Mouse (Mus musculus): ENCODE measurements around the gene Zmpste24. TPM values are rescaled to one million over a fixed set of nuclear protein-coding genes. Genes with fewer than 3 reads are reported as not detected.

Gene Zmpste24
- polyA plus RNA-seq, 1 experiment, result 31.7 TPM

GRCm38 (mm10) chr4:121015268-121015659 lies 82.8 kb downstream of the Zmpste24 start:
- Histone ChIP-seq H3K4me3 (ENCODE audit: low read depth, low read length) (no peak overlapping the region), H3K36me3 (ENCODE audit: control insufficient read depth, insufficient read depth, low read length, poor library complexity, severe bottlenecking) (no peaks in the 10 kb centered on the region), H3K27me3 (ENCODE audit: control insufficient read depth, insufficient read depth, low read length, poor library complexity, severe bottlenecking) (no peaks in the 10 kb centered on the region), H3K9me3 (replicated peaks; ENCODE audit: control insufficient read depth, insufficient read depth, low read length, poor library complexity, severe bottlenecking) (no peaks in the 10 kb centered on the region), H3K27ac (ENCODE audit: insufficient read depth, low read length) (no peak overlapping the region), H3K4me1 (ENCODE audit: control insufficient read depth, insufficient read depth, low read length) (no peaks in the 10 kb centered on the region), H3K9ac (ENCODE audit: low read depth, poor library complexity, severe bottlenecking) (no peak overlapping the region)
- no peak for TF ChIP-seq EP300 (IDR thresholded peaks at IDR 0.05; ENCODE audit: insufficient read depth, low read depth, low read length)
- TF ChIP-seq POLR2A (IDR thresholded peaks at IDR 0.05; ENCODE audit: insufficient read depth, low read length), result no peak
- TF ChIP-seq CTCF (IDR thresholded peaks at IDR 0.05; ENCODE audit: low read depth, low read length), result no peak

- H3K4me3 ChIP-seq (ENCODE audit: low read depth, low read length), result no peak overlapping the region
- no peaks in the 10 kb centered on the region for H3K9me3 ChIP-seq (replicated peaks; ENCODE audit: control insufficient read depth, insufficient read depth, low read length, poor library complexity, severe bottlenecking)
- TF ChIP-seq EP300 (IDR thresholded peaks at IDR 0.05; ENCODE audit: insufficient read depth, low read depth, low read length) (no peak), POLR2A (IDR thresholded peaks at IDR 0.05; ENCODE audit: insufficient read depth, low read length) (no peak), CTCF (IDR thresholded peaks at IDR 0.05; ENCODE audit: low read depth, low read length) (no peak)
- H3K27ac ChIP-seq (ENCODE audit: insufficient read depth, low read length), result no peak overlapping the region
- no peaks in the 10 kb centered on the region for H3K36me3 ChIP-seq (ENCODE audit: control insufficient read depth, insufficient read depth, low read length, poor library complexity, severe bottlenecking)
- H3K9ac ChIP-seq (ENCODE audit: low read depth, poor library complexity, severe bottlenecking), result no peak overlapping the region
- H3K27me3 ChIP-seq (ENCODE audit: control insufficient read depth, insufficient read depth, low read length, poor library complexity, severe bottlenecking), result no peaks in the 10 kb centered on the region
- no peaks in the 10 kb centered on the region for H3K4me1 ChIP-seq (ENCODE audit: control insufficient read depth, insufficient read depth, low read length)
These were observed 83.3 kb downstream of the Zmpste24 start for GRCm38 (mm10) chr4:121014594-121015267.

- H3K36me3 ChIP-seq (ENCODE audit: control insufficient read depth, insufficient read depth, low read length, poor library complexity, severe bottlenecking), result no peaks in the 10 kb centered on the region
- no peak overlapping the region for H3K27ac ChIP-seq (ENCODE audit: insufficient read depth, low read length)
- no peaks in the 10 kb centered on the region for H3K4me1 ChIP-seq (ENCODE audit: control insufficient read depth, insufficient read depth, low read length)
- no peaks in the 10 kb centered on the region for H3K27me3 ChIP-seq (ENCODE audit: control insufficient read depth, insufficient read depth, low read length, poor library complexity, severe bottlenecking)
- H3K9me3 ChIP-seq (replicated peaks; ENCODE audit: control insufficient read depth, insufficient read depth, low read length, poor library complexity, severe bottlenecking), result no peaks in the 10 kb centered on the region
- TF ChIP-seq EP300 (IDR thresholded peaks at IDR 0.05; ENCODE audit: insufficient read depth, low read depth, low read length) (no peak), CTCF (IDR thresholded peaks at IDR 0.05; ENCODE audit: low read depth, low read length) (no peak), POLR2A (IDR thresholded peaks at IDR 0.05; ENCODE audit: insufficient read depth, low read length) (no peak)
- no peak overlapping the region for H3K9ac ChIP-seq (ENCODE audit: low read depth, poor library complexity, severe bottlenecking)
- H3K4me3 ChIP-seq (ENCODE audit: low read depth, low read length), result no peak overlapping the region
These were observed 87.1 kb downstream of the Zmpste24 start for GRCm38 (mm10) chr4:121010770-121011549.

Other genes with a start within 250 kb of the Zmpste24 start
- 7.3 and 9.3 TPM in 2 replicates for gene Rims3, start 243.4 kb downstream of the Zmpste24 start, polyA plus RNA-seq (2011; ENCODE audit: insufficient read depth, insufficient read length, low read depth, missing spikeins)
- 14.0 and 17.0 TPM in 2 replicates for gene Exo5, start 173.2 kb downstream of the Zmpste24 start, polyA plus RNA-seq (2011; ENCODE audit: insufficient read depth, insufficient read length, low read depth, missing spikeins)
- 2.9 and 3.2 TPM in 2 replicates for gene Zfp69, start 146.5 kb downstream of the Zmpste24 start, polyA plus RNA-seq (2011; ENCODE audit: insufficient read depth, insufficient read length, low read depth, missing spikeins)
- gene Smap2, start 81.0 kb downstream of the Zmpste24 start, polyA plus RNA-seq (2011; ENCODE audit: insufficient read depth, insufficient read length, low read depth, missing spikeins), result 23.0 and 23.9 TPM in 2 replicates
- 5.8 and 6.9 TPM in 2 replicates for gene Col9a2, start 58.9 kb downstream of the Zmpste24 start, polyA plus RNA-seq (2011; ENCODE audit: insufficient read depth, insufficient read length, low read depth, missing spikeins)
- not detected in 2 replicates for gene Tmco2, start 11.0 kb upstream of the Zmpste24 start, polyA plus RNA-seq (2011; ENCODE audit: insufficient read depth, insufficient read length, low read depth, missing spikeins)
- 55.8 and 62.5 TPM in 2 replicates for gene Rlf, start 116.8 kb upstream of the Zmpste24 start, polyA plus RNA-seq (2011; ENCODE audit: insufficient read depth, insufficient read length, low read depth, missing spikeins)
- not detected in 2 replicates for gene Gm12888, start 226.7 kb upstream of the Zmpste24 start, polyA plus RNA-seq (2011; ENCODE audit: insufficient read depth, insufficient read length, low read depth, missing spikeins)

All from ES-Bruce4 (cell line).